Mouse (Mus musculus) liver, embryonic 11.5 days (tissue): Measurements from ENCODE around the gene Gucy2g. TPM values are rescaled to one million over a fixed set of nuclear protein-coding genes. Genes with fewer than 3 reads are reported as not detected.

Source experiments
- ATAC-seq: fragments of 200-750 bp; cut with Nextera tagmentation; replicated peaks from 2 replicates; pipeline ENCODE4 v1.8.0; 2017; ENCODE audit warnings: moderate number of reproducible peaks, mild to moderate bottlenecking, moderate TSS enrichment, moderate library complexity; ENCODE audit not compliant: low FRiP score
- DNase-seq: peaks from one replicate; pipeline ENCODE4 v3.0.0-alpha.2; 2017; ENCODE audit warnings: low spot score
- H3K27ac ChIP-seq: fragments of 300-500 bp; sonication (generic); 2 replicates; pipeline ENCODE4 v1.5.1; 2014; ENCODE audit warnings: mild to moderate bottlenecking, low read depth, low read length, control low read depth
- H3K27me3 ChIP-seq: fragments of 300-500 bp; sonication (generic); replicated peaks from 2 replicates; pipeline ENCODE4 v1.6.1; 2014; ENCODE audit warnings: low read length, mixed read lengths; ENCODE audit not compliant: control insufficient read depth, insufficient read depth
- H3K36me3 ChIP-seq: fragments of 300-500 bp; sonication (generic); 2 replicates; pipeline ENCODE4 v1.6.1; 2014; ENCODE audit warnings: mild to moderate bottlenecking, low read length, moderate library complexity, mixed read lengths; ENCODE audit not compliant: control insufficient read depth, insufficient read depth
- H3K4me1 ChIP-seq: fragments of 300-500 bp; sonication (generic); replicated peaks from 2 replicates; pipeline ENCODE4 v1.6.1; 2014; ENCODE audit warnings: low read length, mixed read lengths; ENCODE audit not compliant: control insufficient read depth, insufficient read depth
- H3K4me2 ChIP-seq: fragments of 300-500 bp; sonication (generic); 2 replicates; pipeline ENCODE4 v1.6.1; 2014; ENCODE audit warnings: mild to moderate bottlenecking, control low read depth, moderate library complexity
- H3K4me3 ChIP-seq: fragments of 300-500 bp; sonication (generic); 2 replicates; pipeline ENCODE4 v1.5.1; 2014; ENCODE audit warnings: low read depth, low read length, control low read depth
- H3K9ac ChIP-seq: fragments of 300-500 bp; sonication (generic); 2 replicates; pipeline ENCODE4 v1.6.1; 2014; ENCODE audit warnings: low read depth, low read length, control low read depth
- H3K9me3 ChIP-seq: fragments of 300-500 bp; sonication (generic); 2 replicates; pipeline ENCODE4 v1.6.1; 2016; ENCODE audit warnings: low read length, inconsistent platforms, mixed read lengths; ENCODE audit not compliant: control insufficient read depth
- WGBS: fragments of 180-500 bp; shearing (Covaris S2); extraction: QIAGEN DNeasy Blood & Tissue Kit; methylation state at CpG from one replicate; pipeline ENCODE4 v1.1.7; 2014; 5-methylcytosine and 5-hydroxymethylcytosine counted together
- polyA plus RNA-seq: library from polyadenylated mRNA; unstranded; fragments of >200 nt; fragmentation: Nextera tagmentation; extraction: Ambion mirVana; gene quantifications from 2 replicates; pipeline ENCODE4 v1.2.1, GENCODE M21; 2014

Gucy2g gene
- polyA plus RNA-seq, 1 experiment from 2014 or later, result 0.04 TPM

DNA sequence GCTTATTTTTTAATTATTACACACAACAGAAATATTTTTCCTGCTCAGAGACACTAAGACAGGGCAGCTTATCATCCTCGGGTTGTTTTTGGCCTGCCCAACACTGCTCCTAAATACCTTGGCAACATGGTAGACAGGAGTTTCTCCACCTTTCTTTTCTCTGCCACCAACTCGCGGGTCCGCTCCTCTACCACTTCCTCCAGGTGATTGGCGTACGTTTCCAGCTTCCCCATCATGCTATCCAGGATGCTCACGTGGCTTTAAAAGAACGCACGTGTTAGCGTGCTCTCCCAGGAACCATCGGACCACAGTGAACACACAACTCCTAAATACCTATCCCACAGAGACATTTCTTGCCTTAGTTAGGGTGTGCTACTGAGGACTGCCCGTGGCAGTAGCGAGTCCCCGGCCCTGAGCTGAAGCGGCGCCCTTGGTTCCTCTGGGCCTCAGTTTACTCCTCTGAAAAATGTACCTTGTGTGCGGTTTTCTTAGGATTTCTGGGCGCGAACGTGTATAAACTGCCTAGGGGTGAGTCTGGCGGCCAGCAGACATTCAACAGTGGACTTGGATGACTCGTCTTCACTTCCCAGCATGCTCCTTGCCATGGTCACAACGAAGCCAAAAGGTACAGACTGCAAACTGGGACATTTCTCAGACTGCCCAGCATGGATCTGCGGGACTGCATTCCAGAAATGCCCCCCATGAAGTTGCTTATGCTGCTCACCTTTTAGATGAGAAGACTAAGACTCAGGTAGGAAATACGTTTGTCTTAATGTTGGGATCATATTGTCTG is 33.1 kb downstream of the Gucy2g start:
- Histone ChIP-seq H3K9me3 (no peaks in the 10 kb centered on the region), H3K4me2 (peak overlapping the region; percentile 31), H3K9ac (no peak overlapping the region), H3K4me3 (no peak overlapping the region), H3K27me3 (no peaks in the 10 kb centered on the region), H3K27ac (no peak overlapping the region), H3K4me1 (peaks cover 3% of the 10 kb centered on the region; the same call in 1 of the 2 replicates), H3K36me3 (no peaks in the 10 kb centered on the region)
- peak; percentile 16; the same call in 1 of the 2 replicates for ATAC-seq
- DNase-seq, result no peak
- 50% methylated on average over 25 of the region's 25 CpGs for WGBS

DNA sequence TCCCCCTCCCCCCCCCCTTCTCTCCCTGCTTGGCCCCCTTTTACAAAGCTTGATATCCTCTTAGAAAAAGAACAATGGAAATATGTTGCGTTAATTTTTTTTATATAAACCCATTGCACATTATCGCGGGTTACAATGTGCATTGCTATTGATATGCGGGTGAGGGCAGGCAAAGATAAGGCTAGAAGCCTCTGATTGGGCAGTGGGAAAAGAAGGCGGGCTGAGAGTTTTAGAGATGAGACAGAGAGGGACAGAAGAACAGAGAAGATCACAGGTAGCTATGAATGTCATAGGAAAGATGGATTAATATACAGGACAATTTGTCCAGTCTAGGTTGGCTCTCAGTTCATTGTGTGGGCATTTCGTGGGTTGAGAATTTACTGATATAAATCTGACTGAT is 33.8 kb downstream of the Gucy2g start:
- Histone ChIP-seq H3K4me3 (no peak overlapping the region), H3K4me2 (peak overlapping the region; percentile 31), H3K27me3 (no peaks in the 10 kb centered on the region), H3K9ac (no peak overlapping the region), H3K36me3 (no peaks in the 10 kb centered on the region), H3K27ac (no peak overlapping the region), H3K9me3 (no peaks in the 10 kb centered on the region), H3K4me1 (peaks cover 3% of the 10 kb centered on the region; the same call in 1 of the 2 replicates)
- WGBS, result 42% methylated on average over 6 of the region's 6 CpGs
- DNase-seq (no peak), ATAC-seq (peak; percentile 85)

DNA sequence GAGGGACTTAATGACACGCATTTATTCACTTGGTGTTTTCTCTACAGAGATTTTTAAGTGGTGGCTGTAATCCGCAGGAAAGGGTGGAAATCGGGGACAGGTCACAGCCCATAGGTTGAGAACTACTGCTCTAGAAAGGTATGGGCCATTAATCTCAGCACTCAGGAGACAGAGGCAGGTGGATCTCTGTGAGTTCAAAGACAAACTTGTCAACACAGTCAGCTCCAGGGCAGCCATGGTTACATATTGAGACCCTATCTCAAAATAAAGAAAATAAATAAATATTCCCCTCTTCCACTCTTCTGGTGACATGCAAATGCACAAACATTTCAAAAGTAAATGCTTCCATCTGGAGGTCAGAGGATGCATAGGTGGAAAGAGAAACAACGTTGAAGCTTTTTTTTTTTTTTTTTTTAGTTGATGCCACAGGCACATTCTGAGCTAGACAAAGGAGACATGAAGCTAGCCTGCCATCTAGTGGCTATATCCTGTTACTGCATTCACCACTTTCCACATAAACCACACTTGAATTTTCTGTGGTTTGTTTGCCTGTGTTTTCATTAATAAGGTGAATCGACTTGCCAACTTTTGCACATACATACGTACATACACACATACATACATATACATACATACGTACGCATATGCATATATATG is 34.4 kb downstream of the Gucy2g start:
- ATAC-seq (peak; percentile 53), DNase-seq (no peak)
- 33% methylated on average over 8 of the region's 8 CpGs for whole genome bisulfite sequencing
- H3K27me3 ChIP-seq, result no peaks in the 10 kb centered on the region
- H3K36me3 ChIP-seq, result no peaks in the 10 kb centered on the region
- H3K4me2 ChIP-seq, result no peak overlapping the region
- H3K4me1 ChIP-seq, result peaks cover 3% of the 10 kb centered on the region; the same call in 1 of the 2 replicates
- H3K9me3 ChIP-seq, result no peaks in the 10 kb centered on the region
- H3K27ac ChIP-seq, result no peak overlapping the region
- H3K9ac ChIP-seq, result no peak overlapping the region
- no peak overlapping the region for H3K4me3 ChIP-seq

DNA sequence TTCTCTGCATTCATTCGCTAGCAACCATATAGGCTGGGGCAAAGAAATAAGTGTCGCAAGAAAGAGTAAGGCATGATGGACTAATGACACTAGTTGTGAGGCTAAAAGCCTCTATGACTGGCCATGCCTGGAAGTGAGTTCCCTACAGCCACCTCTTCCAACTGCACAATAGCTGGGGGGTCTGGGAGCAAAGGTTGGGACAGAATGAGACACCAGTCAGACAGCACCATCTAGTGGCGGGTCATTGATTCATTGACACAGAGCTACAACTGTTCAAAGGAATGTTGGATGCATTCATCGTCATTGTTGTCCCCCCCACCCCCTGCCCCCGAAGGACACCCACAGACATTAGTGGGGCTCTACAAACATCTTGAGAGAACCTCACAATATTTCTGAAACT is 42.7 kb downstream of the Gucy2g start:
- ATAC-seq, result peak; percentile 51; the same call in 1 of the 2 replicates
- Histone ChIP-seq H3K36me3 (no peaks in the 10 kb centered on the region), H3K9ac (no peak overlapping the region), H3K4me2 (no peak overlapping the region), H3K27me3 (no peaks in the 10 kb centered on the region), H3K27ac (no peak overlapping the region), H3K9me3 (no peaks in the 10 kb centered on the region), H3K4me3 (no peak overlapping the region), H3K4me1 (no peaks in the 10 kb centered on the region)
- peak; percentile 71 for DNase-seq
- WGBS, result 33% methylated on average over 5 of the region's 5 CpGs

DNA sequence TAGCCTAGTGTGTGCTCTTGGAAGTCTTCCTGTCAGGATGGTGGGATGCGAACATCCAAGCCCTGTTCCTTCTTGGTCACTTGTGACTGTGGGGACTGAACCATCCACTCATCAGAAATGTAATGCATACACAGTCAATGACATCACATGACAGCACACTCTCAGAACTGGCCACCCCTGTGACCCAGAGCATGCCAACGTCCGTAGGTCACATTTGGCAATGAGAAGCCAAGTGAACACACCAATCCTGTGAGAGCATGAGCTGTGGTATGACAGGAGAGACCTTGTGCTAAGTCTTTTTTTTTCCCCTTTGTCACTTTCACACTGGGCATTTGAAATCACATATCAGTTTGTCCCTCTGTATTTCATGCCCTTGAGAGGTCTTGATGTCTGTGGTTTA is 45.5 kb downstream of the Gucy2g start:
- WGBS, result 86% methylated on average over 3 of the region's 3 CpGs
- no peaks in the 10 kb centered on the region for H3K4me1 ChIP-seq

DNA sequence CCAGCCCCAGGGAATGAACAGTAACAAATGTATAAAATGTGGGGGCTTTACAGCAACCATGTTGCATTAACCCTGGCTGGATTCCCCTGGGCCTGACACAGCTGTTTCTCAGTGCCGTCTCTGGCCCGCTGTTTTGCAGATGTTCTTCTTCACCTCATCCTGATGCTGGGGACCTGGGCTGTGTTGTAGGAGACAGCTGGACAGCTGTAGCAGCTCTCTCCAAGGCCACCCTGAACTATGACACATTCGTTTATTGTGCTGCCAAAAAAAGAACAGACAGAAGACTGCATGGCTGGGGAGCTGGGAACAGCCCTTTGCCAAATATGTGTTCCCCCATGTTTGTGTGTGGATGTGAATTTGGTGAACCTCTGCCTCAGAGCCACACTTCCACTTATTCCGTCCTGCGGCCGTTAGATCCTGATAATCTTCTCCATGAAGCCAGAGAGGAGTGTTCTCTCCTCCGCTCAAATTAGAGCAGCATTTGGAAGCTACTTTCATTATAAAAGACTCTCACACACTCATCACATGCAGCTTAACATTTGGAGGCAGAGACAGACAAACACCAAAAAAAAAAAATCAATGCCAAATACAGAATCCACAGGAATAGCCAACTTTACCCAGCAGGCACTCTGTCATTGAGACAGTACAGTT is 46.4 kb downstream of the Gucy2g start:
- Histone ChIP-seq H3K4me1 (no peaks in the 10 kb centered on the region), H3K27me3 (no peaks in the 10 kb centered on the region), H3K27ac (no peak overlapping the region), H3K4me2 (no peak overlapping the region), H3K9me3 (no peaks in the 10 kb centered on the region), H3K36me3 (no peaks in the 10 kb centered on the region), H3K4me3 (no peak overlapping the region), H3K9ac (no peak overlapping the region)
- DNase-seq (no peak), ATAC-seq (no peak)
- WGBS, result 75% methylated on average over 7 of the region's 7 CpGs

More for the DNA sequence above, 45.5 kb downstream of the Gucy2g start:
- Histone ChIP-seq H3K27ac (no peak overlapping the region), H3K4me3 (no peak overlapping the region), H3K9me3 (no peaks in the 10 kb centered on the region), H3K9ac (no peak overlapping the region), H3K36me3 (no peaks in the 10 kb centered on the region), H3K27me3 (no peaks in the 10 kb centered on the region), H3K4me2 (no peak overlapping the region)
- DNase-seq (no peak), ATAC-seq (no peak)

DNA sequence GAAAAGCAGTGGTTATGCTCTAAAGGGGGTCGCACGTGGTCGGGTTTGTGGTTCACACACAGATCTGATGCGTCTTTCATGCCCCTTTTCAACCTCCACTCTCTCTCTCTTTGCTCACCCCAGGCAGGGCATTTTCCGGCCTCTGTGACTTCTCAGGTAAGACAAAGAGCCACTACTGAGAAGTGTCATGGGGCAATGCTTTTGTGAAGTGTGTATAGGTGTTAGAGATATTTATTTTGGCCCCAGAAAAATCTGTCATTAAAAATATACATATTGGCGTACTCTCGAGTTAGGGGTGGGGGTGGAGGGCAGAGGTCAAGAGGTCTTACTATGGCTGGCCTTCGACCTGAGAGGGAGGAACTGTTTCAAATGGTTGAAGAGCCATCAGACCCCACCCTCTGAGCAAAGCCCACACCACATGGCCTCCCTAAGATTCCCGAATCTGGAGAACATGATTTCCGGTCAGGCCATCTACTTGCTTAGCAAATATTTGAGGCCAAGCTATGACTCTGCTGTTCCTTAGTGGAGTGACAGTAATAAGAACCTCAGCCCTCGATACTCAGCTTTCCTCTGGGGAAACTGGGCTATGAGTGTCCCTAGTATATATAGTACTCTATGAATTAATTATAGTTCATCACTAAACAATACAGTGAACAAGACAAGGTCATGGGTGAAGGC is 47.2 kb downstream of the Gucy2g start:
- no peaks in the 10 kb centered on the region for H3K4me1 ChIP-seq
- no peak for DNase-seq
- no peaks in the 10 kb centered on the region for H3K36me3 ChIP-seq
- H3K27me3 ChIP-seq, result no peaks in the 10 kb centered on the region
- no peak overlapping the region for H3K4me3 ChIP-seq
- WGBS, result 72% methylated on average over 11 of the region's 11 CpGs
- no peak for ATAC-seq
- no peak overlapping the region for H3K27ac ChIP-seq
- H3K9ac ChIP-seq, result no peak overlapping the region
- H3K9me3 ChIP-seq, result no peaks in the 10 kb centered on the region
- no peak overlapping the region for H3K4me2 ChIP-seq

DNA sequence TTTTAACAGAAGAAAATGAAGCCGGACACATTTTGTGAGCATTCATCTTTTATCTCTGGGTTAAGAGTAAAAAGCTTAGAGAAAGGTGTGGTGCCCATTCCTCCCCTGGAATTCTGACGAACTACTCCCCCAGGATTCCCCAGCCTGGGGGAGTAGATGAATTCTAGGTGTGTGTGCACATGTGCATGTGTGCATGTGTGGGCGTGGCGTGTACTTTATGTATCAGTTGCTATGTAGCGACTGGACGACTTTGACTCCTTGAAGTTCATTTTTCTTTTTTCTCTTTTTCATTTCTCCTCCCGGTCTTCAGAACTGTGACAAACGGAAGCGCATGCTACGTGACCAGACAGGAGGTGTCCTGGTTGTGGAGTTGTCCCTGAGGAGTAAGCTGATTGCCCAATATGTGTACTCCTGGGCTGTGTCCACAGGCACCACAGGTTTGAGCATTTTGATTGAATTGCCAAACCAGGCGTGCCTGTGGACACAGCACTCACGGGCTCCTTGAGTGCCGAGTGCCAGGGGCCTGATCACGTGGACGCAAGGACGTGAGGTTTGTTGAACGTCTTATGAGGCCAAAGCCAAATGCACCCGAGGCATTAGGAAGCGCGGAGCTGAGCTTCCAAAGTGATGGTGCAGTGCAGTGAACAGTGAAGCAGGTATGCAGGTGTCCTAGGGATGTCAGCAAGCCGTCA is 48.6 kb downstream of the Gucy2g start:
- no peaks in the 10 kb centered on the region for H3K4me1 ChIP-seq
- peak overlapping the region; percentile 53 for H3K27ac ChIP-seq
- H3K4me3 ChIP-seq, result no peak overlapping the region
- DNase-seq (no peak), ATAC-seq (peak; percentile 34; the same call in 1 of the 2 replicates)
- H3K36me3 ChIP-seq, result no peaks in the 10 kb centered on the region
- no peaks in the 10 kb centered on the region for H3K9me3 ChIP-seq
- WGBS, result 76% methylated on average over 21 of the region's 21 CpGs
- no peak overlapping the region for H3K4me2 ChIP-seq
- H3K9ac ChIP-seq, result no peak overlapping the region
- no peaks in the 10 kb centered on the region for H3K27me3 ChIP-seq
